Mouse (Mus musculus) CH12.LX (cell line): ENCODE data around the gene Tcea3.

Source experiments
- CHD2 ChIP-seq: IDR thresholded peaks from 2 replicates; pipeline ENCODE4 v1.6.1; 2011; ENCODE audit warnings: low read length, improper control_type of control experiment
- CTCF ChIP-seq, 2 experiments: IDR thresholded peaks in 1 of 2; conservative IDR thresholded peaks in 1 of 2; 2 replicates each; pipeline ENCODE4 v1.5.1; 2011 to 2012; ENCODE audit warnings: low read depth in 2 of 2, low read length in 2 of 2, improper control_type of control experiment in 1 of 2, inconsistent platforms in 1 of 2, mild to moderate bottlenecking in 1 of 2, moderate library complexity in 1 of 2
- EP300 ChIP-seq: IDR thresholded peaks from 2 replicates; pipeline ENCODE4 v1.6.1; 2011; ENCODE audit warnings: low read length, improper control_type of control experiment
- GABPA ChIP-seq: IDR thresholded peaks from 2 replicates; pipeline ENCODE4 v1.6.1; 2012; ENCODE audit warnings: low read depth, low read length, improper control_type of control experiment, inconsistent platforms; ENCODE audit not compliant: insufficient replicate concordance
- JUND ChIP-seq: conservative IDR thresholded peaks from 2 replicates; pipeline ENCODE4 v1.6.1; 2011; ENCODE audit warnings: low read depth, low read length, improper control_type of control experiment
- MAFK ChIP-seq: IDR thresholded peaks from 2 replicates; pipeline ENCODE4 v1.6.1; 2011; ENCODE audit warnings: low read length, improper control_type of control experiment; ENCODE audit not compliant: insufficient replicate concordance
- NRF1 ChIP-seq: IDR thresholded peaks from 2 replicates; pipeline ENCODE4 v1.6.1; 2014; ENCODE audit warnings: low read depth, mild to moderate bottlenecking, inconsistent platforms, low read length, improper control_type of control experiment, moderate library complexity
- PAX5 ChIP-seq: IDR thresholded peaks from 2 replicates; pipeline ENCODE4 v1.6.1; 2012; ENCODE audit warnings: low read length, inconsistent platforms, mixed read lengths
- RCOR1 ChIP-seq: conservative IDR thresholded peaks from 2 replicates; pipeline ENCODE4 v1.6.1; 2012; ENCODE audit warnings: low read depth, mild to moderate bottlenecking, inconsistent platforms, low read length, improper control_type of control experiment
- SIN3A ChIP-seq: IDR thresholded peaks from 2 replicates; pipeline ENCODE4 v1.6.1; 2012; ENCODE audit warnings: low read length, improper control_type of control experiment, inconsistent platforms
- USF2 ChIP-seq: conservative IDR thresholded peaks from 2 replicates; pipeline ENCODE4 v1.6.1; 2011; ENCODE audit warnings: low read depth, low read length, improper control_type of control experiment
- ZKSCAN1 ChIP-seq: IDR thresholded peaks from 2 replicates; pipeline ENCODE4 v1.6.1; 2012; ENCODE audit warnings: low read depth, inconsistent platforms, low read length, improper control_type of control experiment, borderline replicate concordance
- ZNF384 ChIP-seq: IDR thresholded peaks from 2 replicates; pipeline ENCODE4 v1.6.1; 2012; ENCODE audit warnings: low read depth, low read length, improper control_type of control experiment, inconsistent platforms

GRCm38 (mm10) chr4:136247386-136247728, 172 bp upstream of the Tcea3 start:
- no peak for TF ChIP-seq GABPA
- TF ChIP-seq EP300, result no peak
- TF ChIP-seq CTCF (conservative IDR thresholded peaks at IDR 0.05 in 1 of 2, IDR thresholded peaks at IDR 0.05 in 1 of 2; ENCODE audit: low read depth in 2 of 2, low read length in 2 of 2), result no peak
- TF ChIP-seq ZNF384, result no peak
- no peak for TF ChIP-seq NRF1
- TF ChIP-seq SIN3A, result no peak
- no peak for TF ChIP-seq MAFK
- TF ChIP-seq USF2, result no peak
- TF ChIP-seq PAX5, result no peak
- TF ChIP-seq CHD2, result no peak
- no peak for TF ChIP-seq JUND
- TF ChIP-seq RCOR1, result no peak
- no peak for TF ChIP-seq ZKSCAN1
